Mouse (Mus musculus): ENCODE measurements around the gene Areg.

GRCm38 (mm10) chr5:91157169-91157568 lies 17.8 kb downstream of the Areg start:
- TF ChIP-seq CTCF (IDR thresholded peaks at IDR 0.05) (no peak), POLR2A (IDR thresholded peaks at IDR 0.05; ENCODE audit: insufficient read depth, low read depth, low read length) (no peak)
